Comparison of ENCODE assay signal across 20 mouse cellular contexts in the genomic region with DNA sequence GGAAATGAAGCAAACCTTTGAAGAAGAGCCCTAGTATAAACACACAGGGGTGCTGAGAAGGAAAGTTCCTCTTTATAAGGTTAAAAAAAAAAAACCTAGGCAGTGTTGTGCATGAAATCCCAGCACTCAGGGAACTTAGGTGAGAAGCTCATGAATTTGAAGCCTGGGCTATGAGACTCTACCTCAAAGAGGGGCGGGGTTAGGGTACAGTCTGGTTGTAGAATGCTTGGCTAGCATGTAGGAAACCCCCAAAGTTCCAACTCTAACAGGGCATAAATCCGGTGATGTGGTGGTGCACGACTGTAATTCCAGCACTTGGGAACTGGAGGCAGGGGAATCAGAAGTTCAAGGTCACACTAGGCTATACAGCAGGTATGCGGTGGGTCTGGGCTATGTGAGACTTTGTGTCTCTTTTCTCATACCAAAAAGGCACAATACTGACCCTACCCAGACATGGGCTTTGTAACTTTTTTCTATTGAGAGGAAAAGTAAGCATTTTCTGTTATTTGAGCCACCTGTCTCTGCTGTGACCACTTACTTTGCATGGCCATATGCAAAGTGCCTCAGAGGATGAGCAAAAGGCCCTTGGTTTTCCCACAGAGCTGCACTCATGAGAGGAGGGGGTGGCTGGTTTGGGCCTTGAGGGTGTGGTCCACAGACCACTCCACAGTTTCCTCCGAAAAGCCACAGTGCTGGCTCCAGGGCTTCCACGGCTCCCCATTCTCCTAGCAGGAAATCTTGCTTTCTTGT.
DNase-seq lines count a peak whose midpoint lies in the region; ATAC-seq and TF ChIP-seq lines count a peak whose summit lies in the region.
"Had no signal": no experiment of that assay in that cellular context is flagged by ENCODE, and none has a peak within 500 bp of the region (broad histone marks: within the 10 kb centered on the region; RNA-seq: fewer than 3 reads in every experiment).

No protein-coding gene starts in this region.

- no peaks in the 10 kb centered on the region for H3K9me3 ChIP-seq in lung, postnatal 0 days (ENCODE audit: low read length)
- H3K9me3 ChIP-seq: embryonic facial prominence, embryonic 12.5 days; forebrain, embryonic 15.5 days; heart, embryonic 15.5 days; hindbrain, embryonic 10.5 days had no signal

- DNase-seq in lung, postnatal 36 days, result peak; percentile 3
- no peak for DNase-seq in lung, postnatal 0 days (ENCODE audit: low spot score)
- DNase-seq in ES-CJ7 (ENCODE audit: low read depth, low spot score), result peak; percentile 6
- DNase-seq in spleen, adult 2 months (ENCODE audit: low read depth in 1 of 2, low spot score in 2 of 2), result peak; percentile 8 to 66
- no peak for DNase-seq in right cerebral cortex, postnatal 10 days (ENCODE audit: low spot score in 2 of 2)
- DNase-seq in layer of hippocampus, postnatal 36 days, result no peak
- DNase-seq in frontal cortex, postnatal 25 days (ENCODE audit: low spot score in 2 of 2), result no peak
- DNase-seq: adrenal gland, adult 2 months; adrenal gland, postnatal 25 days; cerebellum, adult 9-10 months; cerebellum, postnatal 25 days; gastrocnemius, postnatal 10 days had no signal

- no peaks in the 10 kb centered on the region for H3K27me3 ChIP-seq in lung, postnatal 0 days (replicated peaks; ENCODE audit: insufficient read depth, low read length)
- H3K27me3 ChIP-seq in spleen, adult 2 months (ENCODE audit: control insufficient read depth, insufficient read depth, low read length), result no peaks in the 10 kb centered on the region
- H3K27me3 ChIP-seq: embryonic facial prominence, embryonic 12.5 days; forebrain, embryonic 15.5 days; heart, embryonic 15.5 days had no signal

- no peaks in the 10 kb centered on the region for H3K4me1 ChIP-seq in lung, postnatal 0 days (ENCODE audit: insufficient read depth, low read depth, low read length)
- H3K4me1 ChIP-seq in spleen, adult 2 months (ENCODE audit: control insufficient read depth, insufficient read depth, insufficient read length), result peaks cover 15% of the 10 kb centered on the region
- H3K4me1 ChIP-seq: embryonic facial prominence, embryonic 12.5 days; forebrain, embryonic 15.5 days; heart, embryonic 15.5 days; hindbrain, embryonic 10.5 days had no signal

- TF ChIP-seq POLR2A in spleen, adult 2 months (IDR thresholded peaks at IDR 0.05; ENCODE audit: low read depth, low read length), result no peak

- WGBS in lung, postnatal 0 days, result 85% methylated on average over 6 of the region's 6 CpGs
- WGBS in spleen, adult 2 months, result 60% methylated on average over 6 of the region's 6 CpGs

- H3K4me2 ChIP-seq in lung, postnatal 0 days (replicated peaks; ENCODE audit: low read depth, low read length), result no peak overlapping the region
- H3K4me2 ChIP-seq: embryonic facial prominence, embryonic 12.5 days; forebrain, embryonic 15.5 days; heart, embryonic 11.5 days; heart, embryonic 15.5 days; hindbrain, embryonic 14.5 days had no signal

- no peak overlapping the region for H3K27ac ChIP-seq in lung, postnatal 0 days (ENCODE audit: low read length)
- peak overlapping the region; percentile 72 for H3K27ac ChIP-seq in spleen, adult 2 months (ENCODE audit: insufficient read depth, low read length)
- H3K27ac ChIP-seq: embryonic facial prominence, embryonic 12.5 days; forebrain, embryonic 15.5 days; heart, adult 2 months; heart, embryonic 15.5 days; hindbrain, embryonic 10.5 days; hindbrain, embryonic 14.5 days had no signal

- TF ChIP-seq CTCF in lung, postnatal 0 days (IDR thresholded peaks at IDR 0.05), result no peak
- TF ChIP-seq CTCF in spleen, adult 2 months (IDR thresholded peaks at IDR 0.05; ENCODE audit: extremely low read depth, insufficient read depth, insufficient read length, insufficient replicate concordance), result no peak

- no peak overlapping the region for H3K4me3 ChIP-seq in lung, postnatal 0 days (ENCODE audit: low read depth, low read length)
- no peak overlapping the region for H3K4me3 ChIP-seq in spleen, adult 2 months (ENCODE audit: extremely low read depth, insufficient read depth, insufficient read length)
- H3K4me3 ChIP-seq: embryonic facial prominence, embryonic 12.5 days; forebrain, embryonic 15.5 days; heart, adult 2 months; heart, embryonic 15.5 days; hindbrain, embryonic 10.5 days had no signal

- ATAC-seq in lung, postnatal 0 days, result no peak
- ATAC-seq: activated CD4-positive, CD25-positive, alpha-beta regulatory T cell, adult 4 months; forebrain, embryonic 15.5 days had no signal

- H3K9ac ChIP-seq in lung, postnatal 0 days (replicated peaks; ENCODE audit: low read depth), result no peak overlapping the region
- H3K9ac ChIP-seq: embryonic facial prominence, embryonic 12.5 days; forebrain, embryonic 15.5 days; heart, embryonic 15.5 days; hindbrain, embryonic 14.5 days had no signal

- TF ChIP-seq EP300 in lung, postnatal 0 days (IDR thresholded peaks at IDR 0.05), result no peak

- no peaks in the 10 kb centered on the region for H3K36me3 ChIP-seq in lung, postnatal 0 days (ENCODE audit: insufficient read depth, low read length)
- no peaks in the 10 kb centered on the region for H3K36me3 ChIP-seq in spleen, adult 2 months (ENCODE audit: control insufficient read depth, insufficient read depth, low read length)
- H3K36me3 ChIP-seq: embryonic facial prominence, embryonic 12.5 days; forebrain, embryonic 15.5 days; heart, embryonic 15.5 days; hindbrain, embryonic 10.5 days had no signal

Comparison
In these comparisons a context has a peak if more than half of its experiments do, and no peak if none do; other contexts are left out.
1. DNase-seq: peak in lung, postnatal 36 days (single experiment), ES-CJ7 (single experiment) and spleen, adult 2 months (2 of 2); none in lung, postnatal 0 days (single experiment), right cerebral cortex, postnatal 10 days (0 of 2), layer of hippocampus, postnatal 36 days (0 of 2) and frontal cortex, postnatal 25 days (0 of 2).